Mouse (Mus musculus) heart, embryonic 15.5 days (tissue): ENCODE measurements around the gene Tenm4. TPM values are rescaled to one million over a fixed set of nuclear protein-coding genes. Genes with fewer than 3 reads are reported as not detected.
A peak's percentile ranks its signal among the peaks of the same experiment; 100 is the strongest.

Experiments used
- ATAC-seq: fragments of 200-750 bp; cut with Nextera tagmentation; replicated peaks from 2 replicates; pipeline ENCODE4 v1.8.0; 2017; ENCODE audit warnings: low read depth, moderate TSS enrichment; ENCODE audit not compliant: insufficient number of reproducible peaks, insufficient read depth, low FRiP score
- H3K27ac ChIP-seq: fragments of 300-500 bp; sonication (generic); 2 replicates; pipeline ENCODE4 v1.5.1; 2015; ENCODE audit warnings: mild to moderate bottlenecking, inconsistent platforms
- H3K27me3 ChIP-seq: fragments of 300-500 bp; sonication (generic); 2 replicates; pipeline ENCODE4 v1.6.1; 2015; ENCODE audit warnings: inconsistent platforms
- H3K36me3 ChIP-seq: fragments of 300-500 bp; sonication (generic); 2 replicates; pipeline ENCODE4 v1.6.1; 2015; ENCODE audit warnings: mild to moderate bottlenecking, inconsistent platforms
- H3K4me1 ChIP-seq: fragments of 300-500 bp; sonication (generic); replicated peaks from 2 replicates; pipeline ENCODE4 v1.6.1; 2015; ENCODE audit warnings: inconsistent platforms
- H3K4me2 ChIP-seq: fragments of 300-500 bp; sonication (generic); 2 replicates; pipeline ENCODE4 v1.6.1; 2015; ENCODE audit warnings: inconsistent platforms, mild to moderate bottlenecking, moderate library complexity
- H3K4me3 ChIP-seq: fragments of 300-500 bp; sonication (generic); 2 replicates; pipeline ENCODE4 v1.5.1; 2015; ENCODE audit warnings: mild to moderate bottlenecking, inconsistent platforms
- H3K9ac ChIP-seq: fragments of 300-500 bp; sonication (generic); 2 replicates; pipeline ENCODE4 v1.6.1; 2015; ENCODE audit warnings: mild to moderate bottlenecking, inconsistent platforms
- H3K9me3 ChIP-seq: fragments of 300-500 bp; sonication (generic); replicated peaks from 2 replicates; pipeline ENCODE4 v1.6.1; 2016; ENCODE audit warnings: inconsistent platforms
- WGBS: fragments of 180-500 bp; shearing (Covaris S2); methylation state at CpG from one replicate; pipeline ENCODE4 v1.1.7; 2015; ENCODE audit warnings: mixed read lengths; 5-methylcytosine and 5-hydroxymethylcytosine counted together
- polyA plus RNA-seq: library from polyadenylated mRNA; unstranded; fragments of >200 nt; fragmentation: Nextera tagmentation; extraction: Ambion mirVana; gene quantifications from 2 replicates; pipeline ENCODE4 v1.2.1, GENCODE M21; 2015

Tenm4 gene
- 7.9 and 11.1 TPM in 2 replicates for polyA plus RNA-seq

DNA sequence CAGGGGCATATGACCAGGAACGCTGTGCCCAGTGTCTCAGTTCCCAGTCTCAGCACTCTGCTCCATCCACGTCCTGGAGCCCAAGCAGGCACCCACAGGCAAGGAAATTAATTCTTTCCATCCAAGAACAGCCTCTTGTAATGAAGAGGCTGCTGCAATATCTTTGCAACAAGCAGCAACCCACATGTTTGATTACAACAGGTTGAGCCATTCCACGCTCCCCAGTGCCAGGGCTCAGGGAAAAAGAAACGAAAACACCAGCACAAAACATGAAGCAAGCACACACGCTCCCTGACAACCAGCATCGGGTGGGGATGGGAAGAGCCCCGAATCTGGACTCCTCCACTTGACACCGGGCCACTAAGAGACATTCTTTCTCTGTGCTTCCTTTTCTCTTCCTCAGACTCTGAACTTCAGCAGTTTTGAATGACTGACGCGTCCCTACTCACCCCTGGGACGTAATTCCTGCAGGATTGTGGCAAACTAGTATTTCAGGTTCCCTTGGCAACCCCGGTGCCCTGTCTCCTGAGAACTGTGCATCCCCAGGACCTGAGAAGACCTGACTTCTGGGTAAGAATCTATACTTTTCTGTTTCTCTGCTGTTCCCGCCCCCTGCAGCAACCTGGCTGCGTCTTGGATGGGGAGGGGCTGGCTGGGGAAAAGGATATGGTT, at the start of gene Tenm4:
Tenm4 (plus strand) TSS at position 323 of the 672 bp plus-strand sequence.
- no peaks in the 10 kb centered on the region for H3K36me3 ChIP-seq
- H3K27me3 ChIP-seq = peaks cover 9% of the 10 kb centered on the region; the same call in 1 of the 2 replicates
- WGBS = 42% methylated on average over 14 of the region's 14 CpGs
- no peak within 1 kb of the TSS for H3K9ac ChIP-seq
- H3K4me2 ChIP-seq = peak within 1 kb of the TSS; percentile 40
- H3K9me3 ChIP-seq = no peaks in the 10 kb centered on the region
- H3K27ac ChIP-seq = no peak within 1 kb of the TSS
- H3K4me1 ChIP-seq = no peaks in the 10 kb centered on the region
- 0 out of 2 replicates have a peak within 1 kb of the TSS, but pooled peaks have one; percentile 4 for H3K4me3 ChIP-seq
- ATAC-seq = no peak

DNA sequence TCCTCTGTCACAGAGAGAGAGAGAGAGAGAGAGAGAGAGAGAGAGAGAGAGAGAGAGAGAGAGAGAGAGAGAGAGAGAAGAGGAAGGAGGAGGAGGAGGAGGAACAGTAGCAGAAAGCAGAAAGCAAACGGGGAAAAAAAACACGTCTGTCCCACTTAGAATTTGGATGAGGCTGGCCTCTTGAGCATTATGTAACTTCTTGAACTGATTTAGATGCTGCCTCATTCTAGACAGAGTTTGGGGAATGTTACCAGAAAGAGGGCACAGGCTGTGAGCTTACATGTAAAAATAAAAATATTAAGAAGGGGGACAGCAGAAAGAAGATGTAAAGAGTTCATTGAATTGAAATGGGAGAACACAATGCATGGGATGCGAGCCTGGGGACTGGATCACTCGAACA, 40.3 kb upstream of the Tenm4 start:
- Histone ChIP-seq H3K4me2 (no peak overlapping the region), H3K9ac (no peak overlapping the region), H3K36me3 (no peaks in the 10 kb centered on the region), H3K4me3 (no peak overlapping the region), H3K4me1 (no peaks in the 10 kb centered on the region), H3K27ac (no peak overlapping the region), H3K9me3 (no peaks in the 10 kb centered on the region), H3K27me3 (no peaks in the 10 kb centered on the region)
- ATAC-seq = no peak
- WGBS = 45% methylated on average over 4 of the region's 4 CpGs

DNA sequence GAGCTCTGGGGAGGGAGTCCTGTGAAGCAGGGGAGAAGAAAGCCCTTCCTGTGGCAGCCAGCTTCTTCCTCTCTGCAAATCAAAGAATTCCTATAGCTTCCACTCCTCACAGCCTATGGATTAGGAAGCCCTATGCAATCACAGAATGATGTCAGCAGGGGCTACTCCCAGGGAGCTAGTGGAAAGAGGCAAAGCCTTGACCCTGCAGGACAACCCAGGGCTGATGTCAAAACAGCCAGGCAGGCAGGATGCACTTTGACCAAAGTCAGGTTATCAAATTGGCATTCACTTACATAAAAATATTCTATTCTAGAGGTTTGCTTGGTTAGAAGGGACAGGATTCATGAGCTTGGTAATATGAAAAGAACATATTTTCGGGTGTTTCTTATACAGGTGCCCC, 39.9 kb upstream of the Tenm4 start:
- no peak overlapping the region for H3K9ac ChIP-seq
- ATAC-seq = no peak
- WGBS = 76% methylated on average over 1 of the region's 1 CpGs

DNA sequence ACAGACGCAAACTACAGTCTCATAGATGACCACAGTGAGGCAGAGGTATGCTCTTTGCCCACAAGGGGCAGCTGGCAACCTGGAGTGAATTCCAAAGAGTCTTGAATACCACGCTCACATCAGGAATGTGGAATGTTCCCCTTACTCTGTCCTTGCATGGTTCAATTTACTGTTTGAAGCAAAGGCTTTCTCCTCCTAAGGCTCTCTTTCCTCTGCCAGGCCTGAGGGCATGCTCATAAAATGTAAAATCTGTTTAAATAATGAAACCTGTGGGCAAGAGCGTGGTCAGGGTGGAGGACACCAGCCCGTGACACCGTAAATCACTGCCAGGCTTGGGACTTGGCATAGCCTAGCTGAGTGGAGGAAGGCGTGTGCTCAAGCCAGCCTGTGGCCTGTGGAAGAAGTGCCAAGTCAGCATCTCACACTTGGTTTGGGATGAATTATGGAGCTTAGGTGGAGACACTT, 34.5 kb upstream of the Tenm4 start:
- no peak overlapping the region for H3K4me2 ChIP-seq
- H3K9ac ChIP-seq = no peak overlapping the region
- peak overlapping the region; percentile 40; the same call in 1 of the 2 replicates for H3K27ac ChIP-seq
- no peak overlapping the region for H3K4me3 ChIP-seq
- ATAC-seq = no peak
- 74% methylated on average over 6 of the region's 6 CpGs for WGBS
- H3K27me3 ChIP-seq = no peaks in the 10 kb centered on the region
- no peaks in the 10 kb centered on the region for H3K36me3 ChIP-seq
- H3K9me3 ChIP-seq = no peaks in the 10 kb centered on the region
- peaks cover 11% of the 10 kb centered on the region for H3K4me1 ChIP-seq

More for the DNA sequence above, 39.9 kb upstream of the Tenm4 start:
- no peaks in the 10 kb centered on the region for H3K27me3 ChIP-seq
- H3K27ac ChIP-seq = no peak overlapping the region
- no peaks in the 10 kb centered on the region for H3K4me1 ChIP-seq
- no peaks in the 10 kb centered on the region for H3K9me3 ChIP-seq
- no peaks in the 10 kb centered on the region for H3K36me3 ChIP-seq
- no peak overlapping the region for H3K4me2 ChIP-seq
- H3K4me3 ChIP-seq = no peak overlapping the region

DNA sequence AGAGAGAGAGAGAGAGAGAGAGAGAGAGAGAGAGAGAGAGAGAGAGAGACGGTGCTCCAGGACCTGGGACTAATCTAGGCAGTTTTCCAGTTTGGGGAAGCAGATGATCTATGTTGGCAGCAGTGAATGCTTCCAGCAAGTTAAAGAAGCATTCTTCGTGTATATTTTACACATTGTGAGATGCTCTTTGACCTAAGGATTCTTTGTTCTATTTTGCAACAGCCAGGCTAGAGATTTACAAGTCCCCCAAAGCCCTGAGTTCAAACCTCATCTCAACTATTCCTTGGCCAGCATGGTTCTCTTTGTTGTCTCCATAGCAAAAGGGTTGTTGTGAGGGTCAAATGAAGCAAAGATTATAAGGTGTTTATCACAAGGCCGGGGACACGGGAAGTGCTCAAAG, 29.2 kb upstream of the Tenm4 start:
- H3K27ac ChIP-seq = no peak overlapping the region
- WGBS = 58% methylated on average over 4 of the region's 4 CpGs

DNA sequence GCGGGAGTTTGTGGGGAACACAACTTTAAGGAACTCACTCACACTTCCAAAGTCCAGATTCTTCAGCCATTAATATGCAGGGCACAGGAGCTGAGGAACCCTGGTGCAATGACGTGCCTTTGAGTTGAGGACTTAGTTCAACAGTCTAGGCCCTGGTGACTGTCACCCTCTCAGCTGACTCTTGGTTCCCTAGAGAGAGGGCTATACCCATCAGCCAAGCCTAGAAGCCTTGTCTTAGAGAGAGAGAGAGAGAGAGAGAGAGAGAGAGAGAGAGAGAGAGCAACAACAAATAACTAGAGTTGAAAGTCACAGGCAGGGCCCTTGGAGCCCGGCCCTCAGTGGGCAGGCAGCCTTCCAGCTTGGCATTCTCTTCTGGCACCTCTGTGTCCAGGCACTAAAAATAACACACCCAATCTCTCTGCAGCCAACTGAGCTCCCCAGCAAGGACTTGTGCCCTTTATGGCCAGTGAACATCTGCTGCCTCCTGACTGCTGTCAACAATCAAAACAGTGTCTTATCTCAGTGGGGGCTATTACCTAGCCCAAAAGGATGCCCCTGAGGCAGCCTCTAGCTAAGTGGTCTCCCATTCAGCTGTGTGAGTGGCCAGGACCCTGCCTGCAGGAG, 28.0 kb upstream of the Tenm4 start:
- no peak overlapping the region for H3K9ac ChIP-seq
- H3K9me3 ChIP-seq = no peaks in the 10 kb centered on the region
- H3K4me3 ChIP-seq = no peak overlapping the region
- no peak overlapping the region for H3K4me2 ChIP-seq
- peak; percentile 90 for ATAC-seq
- H3K27ac ChIP-seq = peak overlapping the region; percentile 85
- H3K36me3 ChIP-seq = no peaks in the 10 kb centered on the region
- H3K27me3 ChIP-seq = no peaks in the 10 kb centered on the region
- peaks cover 29% of the 10 kb centered on the region for H3K4me1 ChIP-seq
- WGBS = 48% methylated on average over 3 of the region's 3 CpGs

More for the DNA sequence above, 29.2 kb upstream of the Tenm4 start:
- Histone ChIP-seq H3K36me3 (no peaks in the 10 kb centered on the region), H3K4me3 (no peak overlapping the region), H3K27me3 (no peaks in the 10 kb centered on the region), H3K9me3 (no peaks in the 10 kb centered on the region), H3K4me2 (no peak overlapping the region), H3K9ac (no peak overlapping the region), H3K4me1 (peaks cover 24% of the 10 kb centered on the region)
- no peak for ATAC-seq

DNA sequence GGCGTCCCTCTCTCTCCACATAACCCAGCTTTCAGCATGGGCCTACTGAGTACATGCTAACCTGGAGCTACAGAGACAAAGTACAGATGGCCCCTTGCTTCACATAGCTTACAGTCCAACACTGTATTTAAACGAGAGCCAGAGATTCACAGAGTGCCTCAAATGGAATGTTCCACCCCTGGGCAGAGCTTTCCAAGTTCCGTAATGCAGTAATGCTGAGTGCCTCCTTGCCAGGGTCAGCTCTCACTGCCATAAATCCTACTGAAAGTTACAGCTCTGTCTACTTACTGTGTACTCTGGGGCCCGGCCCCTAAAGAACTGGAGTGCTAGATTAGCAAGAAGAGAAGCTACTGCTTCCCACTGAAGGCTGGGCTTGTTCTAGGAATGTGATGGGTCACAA, 23.6 kb upstream of the Tenm4 start:
- Histone ChIP-seq H3K9me3 (no peaks in the 10 kb centered on the region), H3K27ac (peak overlapping the region; percentile 84), H3K4me1 (peaks cover 26% of the 10 kb centered on the region), H3K36me3 (no peaks in the 10 kb centered on the region), H3K4me3 (no peak overlapping the region), H3K9ac (no peak overlapping the region), H3K4me2 (no peak overlapping the region), H3K27me3 (no peaks in the 10 kb centered on the region)
- ATAC-seq = peak; percentile 49; the same call in 1 of the 2 replicates
- 38% methylated on average over 4 of the region's 4 CpGs for WGBS

DNA sequence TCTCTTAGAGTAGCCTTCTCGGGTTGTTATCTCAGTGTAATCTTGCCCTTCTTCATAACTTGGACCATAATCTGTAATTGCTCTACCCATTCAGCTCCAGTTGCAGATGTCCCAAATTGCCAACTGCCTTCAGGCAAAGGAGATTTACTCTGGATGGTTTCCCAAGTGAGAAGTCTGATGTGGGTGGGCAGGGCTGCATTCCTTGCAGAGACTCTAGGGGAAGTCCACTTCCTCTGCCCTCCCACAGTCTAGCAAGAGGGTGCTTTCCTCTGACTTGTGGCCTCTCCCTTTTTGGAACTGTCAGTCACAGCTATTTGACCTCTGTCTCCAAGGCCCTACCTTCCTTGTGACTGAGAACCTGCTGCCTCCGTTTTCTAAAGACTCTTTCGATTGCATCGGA, 22.9 kb upstream of the Tenm4 start:
- no peak overlapping the region for H3K9ac ChIP-seq
- peak overlapping the region; percentile 84 for H3K27ac ChIP-seq
- ATAC-seq = no peak
- peaks cover 21% of the 10 kb centered on the region for H3K4me1 ChIP-seq
- H3K36me3 ChIP-seq = no peaks in the 10 kb centered on the region
- H3K4me3 ChIP-seq = no peak overlapping the region
- no peaks in the 10 kb centered on the region for H3K27me3 ChIP-seq
- H3K4me2 ChIP-seq = no peak overlapping the region
- 77% methylated on average over 4 of the region's 4 CpGs for WGBS
- no peaks in the 10 kb centered on the region for H3K9me3 ChIP-seq

DNA sequence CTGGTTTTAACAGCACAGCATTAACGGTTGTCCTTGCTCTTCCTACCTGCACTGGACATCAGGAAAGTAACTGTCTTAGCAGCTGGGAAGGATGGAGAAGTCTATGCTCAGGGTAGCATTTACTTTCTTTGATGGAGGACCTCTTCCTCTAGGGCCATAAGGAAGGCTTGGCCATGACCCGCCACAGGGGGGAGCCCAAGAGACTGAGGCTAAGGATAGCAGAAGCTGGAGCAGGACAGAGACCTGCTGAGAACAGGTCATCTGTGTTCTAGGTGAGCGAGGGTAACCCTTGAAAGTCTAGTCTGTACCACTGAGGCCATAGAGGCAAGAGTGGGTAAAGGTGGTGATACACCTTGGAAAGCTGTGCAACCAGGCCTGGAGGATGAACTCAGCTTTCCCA, 19.8 kb upstream of the Tenm4 start:
- WGBS = 65% methylated on average over 3 of the region's 3 CpGs
- Histone ChIP-seq H3K4me3 (no peak overlapping the region), H3K4me2 (no peak overlapping the region), H3K4me1 (peaks cover 10% of the 10 kb centered on the region), H3K9ac (no peak overlapping the region), H3K9me3 (no peaks in the 10 kb centered on the region), H3K27me3 (no peaks in the 10 kb centered on the region), H3K36me3 (no peaks in the 10 kb centered on the region), H3K27ac (no peak overlapping the region)
- ATAC-seq = no peak

DNA sequence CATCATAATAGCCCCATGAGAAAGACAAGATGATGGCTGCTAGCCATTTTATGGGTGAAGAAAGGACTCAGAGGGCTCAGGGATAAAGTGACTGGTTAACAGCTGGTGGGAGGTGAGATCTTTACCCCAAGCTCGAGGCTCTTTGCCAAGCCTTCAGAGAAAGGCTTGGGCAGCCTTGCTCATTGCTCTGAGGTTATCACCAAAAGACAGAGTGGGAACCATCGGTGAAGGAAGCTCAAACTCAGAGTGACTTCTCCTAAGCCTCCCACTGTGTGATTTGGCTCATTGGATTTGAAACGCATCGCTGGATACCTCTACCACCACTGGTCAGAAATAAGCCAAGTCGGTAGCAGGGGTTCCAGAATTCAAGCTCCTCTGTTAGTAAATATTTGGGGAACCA, 19.1 kb upstream of the Tenm4 start:
- Histone ChIP-seq H3K4me1 (peaks cover 10% of the 10 kb centered on the region), H3K4me3 (no peak overlapping the region), H3K4me2 (no peak overlapping the region), H3K27ac (no peak overlapping the region), H3K9ac (no peak overlapping the region), H3K27me3 (no peaks in the 10 kb centered on the region), H3K9me3 (no peaks in the 10 kb centered on the region), H3K36me3 (no peaks in the 10 kb centered on the region)
- no peak for ATAC-seq
- WGBS = 39% methylated on average over 5 of the region's 5 CpGs

DNA sequence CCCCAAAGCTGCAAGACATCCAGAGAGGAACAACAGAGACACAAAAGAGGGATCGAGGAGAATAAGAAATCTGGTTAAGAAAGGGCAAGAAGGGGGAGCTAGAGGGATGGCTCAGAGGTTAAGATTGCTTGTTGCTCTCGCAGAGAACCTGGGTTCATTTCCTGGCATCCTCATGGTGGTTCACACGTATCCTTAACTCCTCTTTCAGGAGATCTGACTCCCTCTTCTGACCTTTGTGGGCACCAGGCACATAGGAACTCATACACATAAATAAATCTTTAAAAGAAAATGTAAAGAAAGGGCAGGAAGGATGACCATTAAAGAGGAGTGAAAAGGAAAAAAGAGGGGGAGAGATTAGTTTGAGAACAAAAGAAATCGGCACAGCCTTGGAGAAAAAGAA, 18.6 kb upstream of the Tenm4 start:
- H3K9ac ChIP-seq = no peak overlapping the region

More for the DNA sequence above, 18.6 kb upstream of the Tenm4 start:
- H3K27me3 ChIP-seq = no peaks in the 10 kb centered on the region
- H3K4me2 ChIP-seq = peak overlapping the region; percentile 60
- 25% methylated on average over 4 of the region's 4 CpGs for WGBS
- no peak overlapping the region for H3K27ac ChIP-seq
- peaks cover 9% of the 10 kb centered on the region for H3K4me1 ChIP-seq
- H3K9me3 ChIP-seq = no peaks in the 10 kb centered on the region
- peak overlapping the region; percentile 48 for H3K4me3 ChIP-seq
- H3K36me3 ChIP-seq = no peaks in the 10 kb centered on the region
- no peak for ATAC-seq
